Mouse (Mus musculus) forebrain, embryonic 11.5 days (tissue): ENCODE data around the gene Uchl1. TPM values are rescaled to one million over a fixed set of nuclear protein-coding genes. Genes with fewer than 3 reads are reported as not detected.

Experiments
- ATAC-seq: fragments of 200-750 bp; cut with Nextera tagmentation; replicated peaks from 2 replicates; pipeline ENCODE4 v1.8.0; 2017; ENCODE audit warnings: moderate TSS enrichment; ENCODE audit not compliant: low FRiP score
- DNase-seq: peaks from one replicate; pipeline ENCODE4 v3.0.0-alpha.2; 2017; ENCODE audit warnings: low spot score
- H3K27ac ChIP-seq: fragments of 300-500 bp; sonication (generic); 2 replicates; pipeline ENCODE4 v1.5.1; 2014; ENCODE audit warnings: low read depth, low read length
- H3K27me3 ChIP-seq: fragments of 300-500 bp; sonication (generic); 2 replicates; pipeline ENCODE4 v1.6.1; 2014; ENCODE audit warnings: mild to moderate bottlenecking, low read length, mixed read lengths; ENCODE audit not compliant: control insufficient read depth, insufficient read depth
- H3K36me3 ChIP-seq: fragments of 300-500 bp; sonication (generic); 2 replicates; pipeline ENCODE4 v1.6.1; 2014; ENCODE audit warnings: mild to moderate bottlenecking, low read length, moderate library complexity, mixed read lengths; ENCODE audit not compliant: control insufficient read depth, insufficient read depth
- H3K4me1 ChIP-seq: fragments of 300-500 bp; sonication (generic); replicated peaks from 2 replicates; pipeline ENCODE4 v1.6.1; 2014; ENCODE audit warnings: low read length, mixed read lengths; ENCODE audit not compliant: control insufficient read depth, insufficient read depth
- H3K4me2 ChIP-seq: fragments of 300-500 bp; sonication (generic); 2 replicates; pipeline ENCODE4 v1.6.1; 2014; ENCODE audit warnings: low read depth, mild to moderate bottlenecking, low read length, moderate library complexity, mixed read lengths; ENCODE audit not compliant: severe bottlenecking
- H3K4me3 ChIP-seq: fragments of 300-500 bp; sonication (generic); 2 replicates; pipeline ENCODE4 v1.5.1; 2014; ENCODE audit warnings: low read depth, low read length
- H3K9ac ChIP-seq: fragments of 300-500 bp; sonication (generic); 2 replicates; pipeline ENCODE4 v1.6.1; 2014; ENCODE audit warnings: low read length
- H3K9me3 ChIP-seq: fragments of 300-500 bp; sonication (generic); 2 replicates; pipeline ENCODE4 v1.6.1; 2016; ENCODE audit warnings: low read length, mixed read lengths; ENCODE audit not compliant: control insufficient read depth
- WGBS: fragments of 180-500 bp; shearing (Covaris S2); extraction: QIAGEN DNeasy Blood & Tissue Kit; methylation state at CpG from one replicate; pipeline ENCODE4 v1.1.7; 2014; 5-methylcytosine and 5-hydroxymethylcytosine counted together
- polyA plus RNA-seq: library from polyadenylated mRNA; unstranded; fragments of >200 nt; fragmentation: Nextera tagmentation; extraction: Ambion mirVana; gene quantifications from 2 replicates; pipeline ENCODE4 v1.2.1, GENCODE M21; 2014

Gene Uchl1
- polyA plus RNA-seq, 1 experiment from 2014 or later, result 368 TPM

DNA sequence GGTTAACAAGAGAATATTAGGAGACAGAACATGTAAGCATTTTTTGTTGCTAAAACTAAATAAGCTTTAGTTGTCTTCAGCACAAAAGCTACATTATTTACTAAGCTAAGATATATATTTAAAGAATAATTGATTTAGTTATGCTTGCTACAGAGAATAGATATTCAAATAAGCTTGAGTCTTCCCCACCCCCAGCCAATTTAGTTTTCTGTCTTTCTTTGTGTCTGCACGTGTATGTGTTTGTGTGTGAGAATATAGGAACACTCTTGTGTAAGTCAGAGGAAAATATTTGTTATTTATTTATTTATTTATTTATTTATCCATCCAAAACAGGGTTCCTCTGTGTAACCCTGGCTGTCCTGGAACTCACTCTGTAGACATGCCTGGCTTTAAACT lies 55.4 kb downstream of the Uchl1 start:
- Histone ChIP-seq H3K27ac (0 out of 2 replicates have a peak overlapping the region, but pooled peaks have one; percentile 20), H3K9me3 (no peaks in the 10 kb centered on the region), H3K4me3 (no peak overlapping the region), H3K9ac (no peak overlapping the region), H3K27me3 (no peaks in the 10 kb centered on the region), H3K4me1 (peaks cover 2% of the 10 kb centered on the region; the same call in 1 of the 2 replicates), H3K4me2 (no peak overlapping the region), H3K36me3 (no peaks in the 10 kb centered on the region)
- ATAC-seq (no peak), DNase-seq (no peak)
- 73% methylated on average over 1 of the region's 1 CpGs for WGBS

DNA sequence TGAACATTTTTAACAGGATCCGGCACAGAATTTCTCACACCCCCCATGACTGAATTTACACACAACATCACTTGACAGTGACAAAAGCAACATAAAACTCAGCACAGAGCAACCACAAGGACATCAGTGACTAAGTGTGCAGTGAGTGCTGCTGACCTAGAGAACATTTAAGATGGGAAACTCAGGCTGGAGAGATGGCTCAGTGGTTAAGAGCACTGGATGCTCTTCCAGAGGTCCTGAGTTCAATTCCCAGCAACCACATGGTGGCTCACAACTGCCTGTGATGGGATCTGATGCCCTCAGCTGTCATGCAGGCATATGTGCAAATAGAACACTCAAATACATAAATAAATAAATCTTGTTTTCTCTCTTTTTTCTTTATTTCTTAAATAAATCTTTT lies 57.7 kb downstream of the Uchl1 start:
- no peak overlapping the region for H3K9ac ChIP-seq
- no peak overlapping the region for H3K27ac ChIP-seq
- H3K4me2 ChIP-seq, result no peak overlapping the region
- no peak for ATAC-seq
- H3K4me3 ChIP-seq, result no peak overlapping the region
- H3K4me1 ChIP-seq, result peaks cover 2% of the 10 kb centered on the region; the same call in 1 of the 2 replicates
- no peaks in the 10 kb centered on the region for H3K9me3 ChIP-seq
- WGBS, result 94% methylated on average over 1 of the region's 1 CpGs
- no peak for DNase-seq
- no peaks in the 10 kb centered on the region for H3K27me3 ChIP-seq
- no peaks in the 10 kb centered on the region for H3K36me3 ChIP-seq

Other genes starting within 250 kb of the Uchl1 start
- gene Apbb2, start 57.3 kb upstream of the Uchl1 start, polyA plus RNA-seq, result 35.1 and 35.3 TPM in 2 replicates
- 39.2 and 41.7 TPM in 2 replicates for gene Limch1, start 69.7 kb downstream of the Uchl1 start, polyA plus RNA-seq